Mouse (Mus musculus) liver, embryonic 11.5 days (tissue): ENCODE results near the gene Mx1. TPM values are rescaled to one million over a fixed set of nuclear protein-coding genes. Genes with fewer than 3 reads are reported as not detected.

Experiments
- ATAC-seq: fragments of 200-750 bp; cut with Nextera tagmentation; replicated peaks from 2 replicates; pipeline ENCODE4 v1.8.0; 2017; ENCODE audit warnings: moderate number of reproducible peaks, mild to moderate bottlenecking, moderate TSS enrichment, moderate library complexity; ENCODE audit not compliant: low FRiP score
- DNase-seq: peaks from one replicate; pipeline ENCODE4 v3.0.0-alpha.2; 2017; ENCODE audit warnings: low spot score
- H3K27ac ChIP-seq: fragments of 300-500 bp; sonication (generic); 2 replicates; pipeline ENCODE4 v1.5.1; 2014; ENCODE audit warnings: mild to moderate bottlenecking, low read depth, low read length, control low read depth
- H3K27me3 ChIP-seq: fragments of 300-500 bp; sonication (generic); replicated peaks from 2 replicates; pipeline ENCODE4 v1.6.1; 2014; ENCODE audit warnings: low read length, mixed read lengths; ENCODE audit not compliant: control insufficient read depth, insufficient read depth
- H3K36me3 ChIP-seq: fragments of 300-500 bp; sonication (generic); 2 replicates; pipeline ENCODE4 v1.6.1; 2014; ENCODE audit warnings: mild to moderate bottlenecking, low read length, moderate library complexity, mixed read lengths; ENCODE audit not compliant: control insufficient read depth, insufficient read depth
- H3K4me1 ChIP-seq: fragments of 300-500 bp; sonication (generic); replicated peaks from 2 replicates; pipeline ENCODE4 v1.6.1; 2014; ENCODE audit warnings: low read length, mixed read lengths; ENCODE audit not compliant: control insufficient read depth, insufficient read depth
- H3K4me2 ChIP-seq: fragments of 300-500 bp; sonication (generic); 2 replicates; pipeline ENCODE4 v1.6.1; 2014; ENCODE audit warnings: mild to moderate bottlenecking, control low read depth, moderate library complexity
- H3K4me3 ChIP-seq: fragments of 300-500 bp; sonication (generic); 2 replicates; pipeline ENCODE4 v1.5.1; 2014; ENCODE audit warnings: low read depth, low read length, control low read depth
- H3K9ac ChIP-seq: fragments of 300-500 bp; sonication (generic); 2 replicates; pipeline ENCODE4 v1.6.1; 2014; ENCODE audit warnings: low read depth, low read length, control low read depth
- H3K9me3 ChIP-seq: fragments of 300-500 bp; sonication (generic); 2 replicates; pipeline ENCODE4 v1.6.1; 2016; ENCODE audit warnings: low read length, inconsistent platforms, mixed read lengths; ENCODE audit not compliant: control insufficient read depth
- WGBS: fragments of 180-500 bp; shearing (Covaris S2); extraction: QIAGEN DNeasy Blood & Tissue Kit; methylation state at CpG from one replicate; pipeline ENCODE4 v1.1.7; 2014; 5-methylcytosine and 5-hydroxymethylcytosine counted together
- polyA plus RNA-seq: library from polyadenylated mRNA; unstranded; fragments of >200 nt; fragmentation: Nextera tagmentation; extraction: Ambion mirVana; gene quantifications from 2 replicates; pipeline ENCODE4 v1.2.1, GENCODE M21; 2014

Mx1 gene
- polyA plus RNA-seq, 1 experiment from 2014 or later: 0.66 TPM

DNA sequence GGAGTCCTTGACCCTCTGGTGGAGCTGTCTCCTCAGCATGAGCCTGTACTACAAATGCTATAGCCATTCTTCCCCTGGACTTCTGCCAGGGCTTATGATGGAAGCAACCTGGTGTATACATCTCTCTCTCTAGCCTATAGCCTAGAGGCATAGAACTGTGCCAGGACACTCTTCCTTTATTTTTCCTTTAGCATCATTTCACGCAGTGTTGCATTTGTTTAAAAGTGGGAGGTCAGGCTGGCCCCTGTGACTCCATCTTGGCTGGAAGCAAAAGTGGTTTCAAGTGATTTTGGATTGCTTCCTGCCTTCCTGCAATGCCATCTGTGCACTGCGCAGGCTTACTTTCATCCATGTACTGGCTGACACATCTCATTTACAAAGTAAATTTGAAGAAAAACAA is 28.5 kb downstream of the Mx1 start:
- DNase-seq: no peak
- Histone ChIP-seq H3K4me1 (no peaks in the 10 kb centered on the region), H3K9ac (no peak overlapping the region), H3K36me3 (no peaks in the 10 kb centered on the region), H3K9me3 (no peaks in the 10 kb centered on the region), H3K27me3 (no peaks in the 10 kb centered on the region), H3K4me2 (no peak overlapping the region), H3K27ac (no peak overlapping the region), H3K4me3 (no peak overlapping the region)
- 86% methylated on average over 2 of the region's 2 CpGs for WGBS
- no peak for ATAC-seq

DNA sequence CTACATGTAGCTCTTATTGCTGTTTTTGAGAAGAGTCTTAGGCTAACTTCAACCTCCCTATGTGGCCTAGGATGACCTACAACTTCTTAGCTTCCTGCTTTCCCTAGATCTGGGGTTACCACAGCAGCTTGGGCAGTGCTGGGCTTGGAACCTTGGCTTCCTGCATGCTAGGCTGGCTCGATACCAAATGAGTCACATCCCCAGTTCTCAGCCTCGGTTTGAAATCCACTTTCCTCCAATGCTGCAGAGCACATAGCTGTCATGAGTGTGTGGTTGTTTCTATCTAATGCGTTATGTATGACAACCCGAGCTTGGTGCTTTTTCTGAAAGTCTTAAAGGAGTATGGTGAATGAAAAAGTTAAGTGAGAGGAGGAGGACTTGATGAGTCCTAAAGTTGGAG is 31.4 kb downstream of the Mx1 start:
- no peaks in the 10 kb centered on the region for H3K4me1 ChIP-seq
- H3K27me3 ChIP-seq: no peaks in the 10 kb centered on the region
- no peaks in the 10 kb centered on the region for H3K36me3 ChIP-seq
- no peaks in the 10 kb centered on the region for H3K9me3 ChIP-seq
- 51% methylated on average over 4 of the region's 4 CpGs for WGBS
- no peak overlapping the region for H3K4me3 ChIP-seq
- H3K4me2 ChIP-seq: no peak overlapping the region
- H3K27ac ChIP-seq: no peak overlapping the region
- no peak overlapping the region for H3K9ac ChIP-seq
- ATAC-seq (no peak), DNase-seq (no peak)

DNA sequence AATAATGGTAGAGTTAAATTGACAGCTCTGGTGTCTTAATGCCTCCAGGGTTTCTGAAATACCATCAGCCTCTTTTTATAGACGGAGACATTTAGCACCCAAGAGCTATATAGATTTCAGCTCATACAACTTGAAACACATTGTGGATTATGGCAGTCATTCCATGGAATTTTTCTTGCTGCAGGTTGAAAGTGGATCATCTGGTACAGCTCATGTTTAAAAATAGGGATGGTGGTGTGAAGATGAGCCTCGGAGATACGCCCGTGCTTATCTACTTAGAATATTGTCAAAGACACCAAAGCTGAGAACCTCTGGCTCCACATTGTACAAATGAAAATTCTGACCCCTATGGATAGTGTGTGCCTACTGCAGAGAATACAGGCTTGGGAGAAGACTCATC is 32.6 kb downstream of the Mx1 start:
- DNase-seq: no peak
- ATAC-seq: no peak
- no peak overlapping the region for H3K4me2 ChIP-seq
- no peaks in the 10 kb centered on the region for H3K9me3 ChIP-seq
- no peaks in the 10 kb centered on the region for H3K27me3 ChIP-seq
- WGBS: 86% methylated on average over 4 of the region's 4 CpGs
- H3K36me3 ChIP-seq: no peaks in the 10 kb centered on the region
- H3K4me3 ChIP-seq: no peak overlapping the region
- no peak overlapping the region for H3K9ac ChIP-seq
- no peak overlapping the region for H3K27ac ChIP-seq
- no peaks in the 10 kb centered on the region for H3K4me1 ChIP-seq

DNA sequence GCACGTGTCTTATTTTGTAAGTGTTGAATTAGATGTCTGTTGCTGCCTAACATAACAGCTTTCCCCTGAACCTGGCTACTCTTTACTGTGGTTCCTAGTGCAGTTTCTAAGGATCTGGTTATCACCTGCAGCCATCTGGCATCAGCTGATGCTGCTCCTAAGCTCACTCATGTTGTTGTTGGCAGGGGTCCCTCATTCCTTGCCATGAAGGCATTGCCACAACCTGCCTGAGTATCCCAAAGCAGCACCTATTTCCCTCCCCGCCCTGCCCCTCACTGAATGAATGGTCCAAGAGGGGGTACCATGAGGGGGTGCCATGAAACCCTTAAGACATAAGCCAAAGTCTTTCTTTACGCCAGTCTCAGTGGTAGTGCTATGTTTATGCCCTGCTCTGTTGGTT is 34.7 kb downstream of the Mx1 start:
- no peak overlapping the region for H3K9ac ChIP-seq
- H3K36me3 ChIP-seq: no peaks in the 10 kb centered on the region
- no peaks in the 10 kb centered on the region for H3K4me1 ChIP-seq
- H3K27ac ChIP-seq: no peak overlapping the region
- ATAC-seq: no peak
- WGBS: 80% methylated on average over 3 of the region's 3 CpGs
- no peaks in the 10 kb centered on the region for H3K27me3 ChIP-seq
- no peaks in the 10 kb centered on the region for H3K9me3 ChIP-seq
- no peak for DNase-seq
- no peak overlapping the region for H3K4me3 ChIP-seq
- H3K4me2 ChIP-seq: no peak overlapping the region

DNA sequence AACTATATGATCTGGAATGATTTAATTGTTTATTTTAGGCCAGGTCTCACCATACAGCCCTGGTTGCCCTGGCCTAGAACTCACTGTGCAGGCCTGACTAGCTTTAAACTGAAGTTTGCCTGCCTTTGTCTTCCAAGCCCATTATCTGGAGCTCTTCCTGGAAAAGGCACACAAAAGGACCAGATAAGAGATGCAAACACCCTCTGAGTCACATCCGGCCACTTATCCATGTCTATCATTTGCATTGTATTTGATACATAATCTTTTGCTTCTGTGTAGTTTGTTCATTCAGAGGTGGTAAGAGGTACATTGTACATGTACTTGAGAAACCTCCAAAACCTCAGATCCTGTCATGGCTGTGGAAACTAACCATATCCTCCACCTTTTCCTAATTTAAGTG is 39.1 kb downstream of the Mx1 start:
- ATAC-seq: no peak
- no peak overlapping the region for H3K4me2 ChIP-seq
- WGBS: 47% methylated on average over 1 of the region's 1 CpGs
- H3K4me3 ChIP-seq: no peak overlapping the region
- no peaks in the 10 kb centered on the region for H3K27me3 ChIP-seq
- no peak for DNase-seq
- no peaks in the 10 kb centered on the region for H3K9me3 ChIP-seq
- H3K4me1 ChIP-seq: no peaks in the 10 kb centered on the region
- no peak overlapping the region for H3K9ac ChIP-seq
- no peak overlapping the region for H3K27ac ChIP-seq
- no peaks in the 10 kb centered on the region for H3K36me3 ChIP-seq

DNA sequence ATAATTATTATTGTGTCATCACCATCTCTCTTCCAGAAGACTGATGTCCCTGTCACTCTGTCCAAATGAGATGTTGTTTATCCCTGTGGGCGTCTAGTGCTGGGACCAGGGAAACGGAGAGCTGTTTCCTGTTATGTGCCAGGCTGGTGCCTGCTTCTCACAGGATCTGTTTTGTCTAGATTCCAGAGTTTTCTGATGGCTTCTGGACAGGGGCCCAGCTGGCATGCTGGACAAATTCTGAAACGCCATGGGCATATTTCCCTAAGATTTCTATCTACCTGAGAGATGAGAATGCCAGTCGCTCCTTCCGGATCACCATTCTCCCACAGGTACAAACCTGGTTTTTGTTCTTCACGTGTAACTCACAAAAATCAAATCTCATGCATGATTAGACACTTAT is 41.0 kb downstream of the Mx1 start:
- Histone ChIP-seq H3K4me3 (no peak overlapping the region), H3K27ac (no peak overlapping the region), H3K27me3 (no peaks in the 10 kb centered on the region), H3K9ac (no peak overlapping the region), H3K9me3 (no peaks in the 10 kb centered on the region), H3K4me2 (no peak overlapping the region), H3K36me3 (no peaks in the 10 kb centered on the region), H3K4me1 (no peaks in the 10 kb centered on the region)
- DNase-seq (no peak), ATAC-seq (no peak)
- WGBS: 81% methylated on average over 6 of the region's 6 CpGs

DNA sequence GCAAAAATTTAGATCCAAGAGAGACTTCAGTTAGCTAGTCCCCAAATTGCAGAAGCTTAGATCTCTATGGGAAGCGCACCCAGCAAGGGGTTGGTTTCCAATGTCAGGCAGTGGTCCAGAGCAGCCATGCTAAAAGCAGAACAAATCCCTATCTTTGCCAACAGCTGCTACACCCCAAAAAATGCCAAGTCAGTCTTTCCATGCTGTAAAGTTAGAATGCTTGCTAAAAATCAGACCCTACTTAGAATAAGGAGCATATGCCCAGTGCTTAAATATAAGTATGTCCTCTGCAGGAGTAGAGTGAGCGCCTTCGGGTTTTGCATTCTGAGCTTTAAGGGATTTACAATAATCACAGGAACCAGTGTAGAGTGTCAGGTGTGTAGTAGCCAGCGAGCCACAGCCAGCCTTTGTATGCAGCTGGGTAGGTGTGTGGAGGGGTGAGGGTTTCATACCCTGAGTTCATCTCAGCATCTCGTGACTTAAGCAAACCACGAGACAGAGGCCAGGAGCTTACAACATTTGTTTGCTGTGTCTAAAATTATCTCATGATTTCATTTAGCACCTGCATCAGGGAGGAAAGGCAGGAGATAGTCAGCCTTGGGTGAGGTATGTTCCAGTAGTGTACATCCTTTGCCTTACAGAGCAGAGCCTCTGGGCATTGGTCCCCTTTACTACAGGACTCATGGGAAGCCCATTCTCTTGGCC is 43.8 kb downstream of the Mx1 start:
- DNase-seq (no peak), ATAC-seq (no peak)
- H3K4me3 ChIP-seq: no peak overlapping the region
- no peak overlapping the region for H3K27ac ChIP-seq
- no peak overlapping the region for H3K4me2 ChIP-seq
- H3K9ac ChIP-seq: no peak overlapping the region
- no peaks in the 10 kb centered on the region for H3K27me3 ChIP-seq
- 78% methylated on average over 6 of the region's 6 CpGs for WGBS
- no peaks in the 10 kb centered on the region for H3K36me3 ChIP-seq
- no peaks in the 10 kb centered on the region for H3K4me1 ChIP-seq
- no peaks in the 10 kb centered on the region for H3K9me3 ChIP-seq

DNA sequence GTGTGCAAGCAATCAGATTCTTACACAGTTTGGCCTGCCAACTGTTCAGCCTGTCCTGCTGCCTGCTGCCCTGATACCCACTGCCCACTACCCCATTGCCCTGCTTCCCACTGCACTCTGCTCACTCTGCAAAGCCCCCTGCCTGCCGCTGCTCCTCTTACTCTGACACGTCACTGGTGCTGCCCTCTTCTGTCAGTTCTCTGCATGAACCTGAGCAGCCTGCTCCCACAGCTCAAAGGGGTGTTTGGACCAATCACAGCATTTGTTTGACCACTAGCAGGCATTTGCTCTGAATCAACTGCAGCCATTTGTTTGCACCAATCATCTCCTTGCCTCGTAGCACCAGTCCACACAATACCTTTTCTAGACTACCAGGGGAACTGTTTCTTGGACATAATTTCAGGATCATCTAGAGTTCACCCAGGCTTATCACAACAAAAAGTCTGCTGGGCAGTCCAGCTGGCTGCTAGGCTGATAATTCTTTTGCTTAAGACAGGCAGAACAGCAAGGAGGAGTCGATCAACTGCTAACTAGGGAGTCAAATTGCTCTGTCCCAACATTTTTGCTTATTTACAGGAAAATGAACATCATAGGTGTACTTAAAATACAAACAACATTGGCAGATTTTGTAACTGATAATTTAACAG is 44.7 kb downstream of the Mx1 start:
- no peaks in the 10 kb centered on the region for H3K9me3 ChIP-seq
- no peak overlapping the region for H3K4me3 ChIP-seq
- H3K4me1 ChIP-seq: no peaks in the 10 kb centered on the region
- no peak overlapping the region for H3K9ac ChIP-seq
- DNase-seq: peak; percentile 44
- H3K27me3 ChIP-seq: no peaks in the 10 kb centered on the region
- H3K4me2 ChIP-seq: no peak overlapping the region
- WGBS: 19% methylated on average over 4 of the region's 4 CpGs
- H3K36me3 ChIP-seq: no peaks in the 10 kb centered on the region
- peak; percentile 67 for ATAC-seq
- H3K27ac ChIP-seq: no peak overlapping the region

DNA sequence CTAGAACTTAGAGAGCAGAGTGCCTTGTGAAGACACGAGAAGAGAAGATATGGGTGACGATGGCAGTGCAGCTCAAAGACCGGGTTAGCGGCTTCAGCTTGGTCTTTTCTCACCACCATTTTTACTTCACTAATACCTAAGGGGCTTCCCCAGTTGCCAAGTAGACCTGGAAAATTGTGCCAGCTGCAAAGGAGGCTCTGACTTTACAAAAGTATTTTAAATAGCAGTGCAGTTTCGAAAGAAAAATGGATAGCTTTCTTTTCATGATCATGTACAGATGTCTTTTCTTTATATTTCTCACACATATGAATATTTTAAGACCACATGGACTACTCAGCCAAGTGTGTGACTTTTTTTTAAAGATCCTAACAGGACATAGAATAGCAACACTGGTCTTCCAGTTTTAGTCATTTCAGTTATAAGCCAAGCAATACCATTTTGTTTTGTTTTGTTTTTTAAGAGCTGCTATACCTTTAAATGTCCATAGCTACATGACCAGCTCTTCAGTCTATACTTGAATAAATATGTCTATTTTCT is 57.2 kb downstream of the Mx1 start:
- H3K36me3 ChIP-seq: no peaks in the 10 kb centered on the region
- H3K27ac ChIP-seq: no peak overlapping the region
- no peaks in the 10 kb centered on the region for H3K4me1 ChIP-seq
- no peak overlapping the region for H3K9ac ChIP-seq
- no peak overlapping the region for H3K4me2 ChIP-seq
- H3K4me3 ChIP-seq: no peak overlapping the region
- WGBS: 85% methylated on average over 5 of the region's 5 CpGs
- ATAC-seq (no peak), DNase-seq (no peak)
- no peaks in the 10 kb centered on the region for H3K9me3 ChIP-seq
- H3K27me3 ChIP-seq: no peaks in the 10 kb centered on the region
